Mouse (Mus musculus) limb, embryonic 14.5 days (tissue): Measurements from ENCODE around the gene Rbks. TPM values are rescaled to one million over a fixed set of nuclear protein-coding genes. Genes with fewer than 3 reads are reported as not detected.
"Not testable (repeated sequence)": the region's sequence is repeated elsewhere in the genome, so short reads cannot be mapped to it uniquely, and the experiment has no call there.

Experiments
- ATAC-seq: fragments of 200-750 bp; cut with Nextera tagmentation; 2 replicates; pipeline ENCODE4 v1.8.0; 2017; ENCODE audit warnings: low read depth, moderate number of reproducible peaks, moderate TSS enrichment; ENCODE audit not compliant: low FRiP score
- DNase-seq: peaks from one replicate; pipeline ENCODE4 v3.0.0-alpha.2; 2015; ENCODE audit warnings: low spot score
- H3K27ac ChIP-seq: fragments of 300-500 bp; sonication (generic); replicated peaks from 2 replicates; pipeline ENCODE4 v1.5.1; 2014; ENCODE audit warnings: low read depth, mild to moderate bottlenecking, low read length, moderate library complexity, mixed read lengths
- H3K27me3 ChIP-seq: fragments of 300-500 bp; sonication (generic); 2 replicates; pipeline ENCODE4 v1.6.1; 2014; ENCODE audit warnings: low read length, mixed read lengths; ENCODE audit not compliant: control insufficient read depth, insufficient read depth
- H3K36me3 ChIP-seq: fragments of 300-500 bp; sonication (generic); 2 replicates; pipeline ENCODE4 v1.6.1; 2014; ENCODE audit warnings: mild to moderate bottlenecking, low read length, moderate library complexity, mixed read lengths; ENCODE audit not compliant: control insufficient read depth, insufficient read depth
- H3K4me1 ChIP-seq: fragments of 300-500 bp; sonication (generic); 2 replicates; pipeline ENCODE4 v1.6.1; 2014; ENCODE audit warnings: antibody characterized with exemption, low read length, mixed read lengths; ENCODE audit not compliant: control insufficient read depth, insufficient read depth
- H3K4me2 ChIP-seq: fragments of 300-500 bp; sonication (generic); replicated peaks from 2 replicates; pipeline ENCODE4 v1.6.1; 2014; ENCODE audit warnings: low read depth, mild to moderate bottlenecking, low read length, moderate library complexity; ENCODE audit not compliant: severe bottlenecking
- H3K4me3 ChIP-seq: fragments of 300-500 bp; sonication (generic); replicated peaks from 2 replicates; pipeline ENCODE4 v1.5.1; 2014; ENCODE audit warnings: low read length
- H3K9ac ChIP-seq: fragments of 300-500 bp; sonication (generic); 2 replicates; pipeline ENCODE4 v1.6.1; 2014; ENCODE audit warnings: mild to moderate bottlenecking, low read depth, low read length, moderate library complexity; ENCODE audit not compliant: severe bottlenecking
- H3K9me3 ChIP-seq: fragments of 300-500 bp; sonication (generic); 2 replicates; pipeline ENCODE4 v1.6.1; 2016; ENCODE audit warnings: low read length; ENCODE audit not compliant: control insufficient read depth
- POLR2A ChIP-seq: fragments of 200-500 bp; IDR thresholded peaks from 2 replicates; pipeline ENCODE4 v1.8.0; 2012; ENCODE audit warnings: inconsistent platforms, mild to moderate bottlenecking, moderate library complexity, borderline replicate concordance; ENCODE audit not compliant: insufficient read depth, insufficient read length; ENCODE audit errors: extremely low read depth
- WGBS: fragments of 180-500 bp; shearing (Covaris S2); extraction: QIAGEN DNeasy Blood & Tissue Kit; methylation state at CpG from one replicate; pipeline ENCODE4 v1.1.7; 2014; 5-methylcytosine and 5-hydroxymethylcytosine counted together
- polyA plus RNA-seq, 2 experiments: library from polyadenylated mRNA; depleted of rRNA in 1 of 2; stranded (reverse) in 1 of 2; unstranded in 1 of 2; fragments of >200 nt; fragmentation: Nextera tagmentation in 1 of 2; extraction: Ambion mirVana in 1 of 2; gene quantifications; 2 replicates each; pipeline versions ENCODE4 v1.2.1 to v1.2.3; 2012 to 2014

Gene Rbks
- polyA plus RNA-seq, 2 experiments = 1.9 to 2.2 TPM

DNA sequence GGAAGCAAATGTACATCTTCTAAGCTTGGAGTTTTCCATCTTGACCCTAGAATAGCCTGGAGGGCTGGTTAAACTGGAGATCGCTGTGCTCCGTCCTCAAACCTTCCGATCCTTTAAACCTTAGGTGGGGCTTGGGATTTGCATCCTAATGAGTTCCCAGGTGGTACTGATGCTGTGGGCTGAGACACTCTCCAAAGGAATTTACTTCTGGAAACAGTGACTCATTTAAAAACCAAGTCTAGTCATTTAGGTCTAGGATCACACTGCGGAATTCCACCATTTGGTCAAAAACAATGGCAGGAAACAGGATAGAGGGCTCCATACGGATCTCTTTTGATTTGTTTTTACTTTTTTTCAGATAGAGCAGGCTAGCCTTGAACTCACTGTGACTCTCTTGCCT is 62.7 kb downstream of the Rbks start:
- no peak overlapping the region for H3K9ac ChIP-seq
- H3K4me1 ChIP-seq = no peaks in the 10 kb centered on the region; the same call in 1 of the 2 replicates
- H3K9me3 ChIP-seq = no peaks in the 10 kb centered on the region
- H3K4me2 ChIP-seq = no peak overlapping the region
- WGBS = 63% methylated on average over 5 of the region's 5 CpGs
- ATAC-seq = no peak
- peaks cover 6% of the 10 kb centered on the region for H3K36me3 ChIP-seq
- H3K4me3 ChIP-seq = no peak overlapping the region
- H3K27me3 ChIP-seq = no peaks in the 10 kb centered on the region
- DNase-seq = no peak
- no peak for TF ChIP-seq POLR2A
- no peak overlapping the region for H3K27ac ChIP-seq

DNA sequence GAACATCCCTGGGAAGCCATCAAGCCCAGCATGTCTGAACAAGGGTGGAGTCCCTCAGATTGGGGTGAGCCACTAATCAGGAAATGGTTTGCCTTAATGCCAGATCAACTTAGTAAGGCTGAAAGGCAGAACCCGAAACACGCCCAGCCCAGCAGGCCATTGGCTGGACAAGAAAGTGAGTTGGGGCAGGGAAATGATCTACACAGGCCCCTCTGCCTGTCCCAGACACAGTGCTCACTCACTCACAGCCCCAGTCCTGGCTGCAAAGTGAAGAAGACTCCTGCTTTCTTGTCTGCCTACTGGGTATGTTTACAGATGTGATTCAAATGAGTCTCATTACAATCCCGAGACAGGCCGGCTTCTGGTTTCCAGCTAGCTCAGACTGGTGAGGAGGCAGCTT is 63.3 kb downstream of the Rbks start:
- Histone ChIP-seq H3K4me1 (no peaks in the 10 kb centered on the region; the same call in 1 of the 2 replicates), H3K9me3 (no peaks in the 10 kb centered on the region), H3K27ac (no peak overlapping the region), H3K27me3 (no peaks in the 10 kb centered on the region), H3K4me2 (no peak overlapping the region), H3K9ac (no peak overlapping the region), H3K4me3 (no peak overlapping the region), H3K36me3 (peaks cover 6% of the 10 kb centered on the region)
- TF ChIP-seq POLR2A = no peak
- DNase-seq = no peak
- ATAC-seq = no peak
- 70% methylated on average over 4 of the region's 4 CpGs for WGBS

DNA sequence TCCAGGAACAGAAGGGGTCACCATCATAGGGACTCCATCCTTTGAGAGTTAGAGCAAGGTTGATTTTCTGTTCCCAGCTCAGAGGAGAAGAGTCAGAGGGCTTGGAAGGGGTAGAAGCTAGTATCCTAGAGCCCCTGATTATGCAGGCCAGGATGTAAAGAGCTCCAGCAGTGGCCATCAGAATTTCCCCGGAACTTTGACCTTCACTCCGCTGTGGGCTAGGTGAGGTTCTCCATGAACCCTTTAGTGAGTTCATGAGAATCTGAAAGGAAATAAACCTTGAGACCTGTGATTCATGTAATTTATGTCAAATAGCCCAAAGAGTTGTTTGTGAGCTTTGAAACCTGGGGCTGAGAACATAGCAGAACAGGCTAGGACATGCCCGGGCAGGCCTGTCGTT is 66.3 kb downstream of the Rbks start:
- H3K9me3 ChIP-seq, H3K9ac ChIP-seq, DNase-seq, H3K36me3 ChIP-seq, ATAC-seq, H3K4me3 ChIP-seq, H3K4me2 ChIP-seq, H3K27ac ChIP-seq, H3K27me3 ChIP-seq, H3K4me1 ChIP-seq: not testable (repeated sequence)
- WGBS = 84% methylated on average over 4 of the region's 4 CpGs

DNA sequence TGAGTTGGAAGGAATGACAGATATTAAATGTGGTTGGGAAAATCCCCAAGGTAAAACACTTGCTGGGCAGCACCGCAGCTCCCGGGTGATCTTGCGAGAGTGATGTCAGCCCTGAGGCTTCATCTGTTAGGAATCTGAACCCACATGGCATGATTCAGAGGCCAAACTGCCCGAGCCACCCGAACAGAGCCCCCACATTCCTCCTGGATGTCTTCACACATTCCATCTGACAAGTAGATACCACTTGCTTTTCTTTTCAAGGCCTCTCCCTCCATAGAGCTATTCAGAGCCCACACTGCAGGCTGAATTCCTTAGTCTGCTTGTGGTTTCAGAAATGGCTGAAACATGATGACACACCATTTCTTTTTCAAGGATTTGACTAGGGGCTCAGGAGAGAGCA is 67.4 kb downstream of the Rbks start:
- no peak overlapping the region for H3K9ac ChIP-seq
- 34% methylated on average over 5 of the region's 5 CpGs for WGBS
- ATAC-seq (peak; percentile 78), DNase-seq (peak; percentile 70)
- H3K9me3 ChIP-seq = no peaks in the 10 kb centered on the region
- no peak overlapping the region for H3K4me3 ChIP-seq
- no peaks in the 10 kb centered on the region; the same call in 1 of the 2 replicates for H3K4me1 ChIP-seq
- no peaks in the 10 kb centered on the region for H3K27me3 ChIP-seq
- H3K27ac ChIP-seq = peak overlapping the region; percentile 78
- TF ChIP-seq POLR2A = no peak
- no peak overlapping the region for H3K4me2 ChIP-seq
- peaks cover 6% of the 10 kb centered on the region; the same call in 1 of the 2 replicates for H3K36me3 ChIP-seq

DNA sequence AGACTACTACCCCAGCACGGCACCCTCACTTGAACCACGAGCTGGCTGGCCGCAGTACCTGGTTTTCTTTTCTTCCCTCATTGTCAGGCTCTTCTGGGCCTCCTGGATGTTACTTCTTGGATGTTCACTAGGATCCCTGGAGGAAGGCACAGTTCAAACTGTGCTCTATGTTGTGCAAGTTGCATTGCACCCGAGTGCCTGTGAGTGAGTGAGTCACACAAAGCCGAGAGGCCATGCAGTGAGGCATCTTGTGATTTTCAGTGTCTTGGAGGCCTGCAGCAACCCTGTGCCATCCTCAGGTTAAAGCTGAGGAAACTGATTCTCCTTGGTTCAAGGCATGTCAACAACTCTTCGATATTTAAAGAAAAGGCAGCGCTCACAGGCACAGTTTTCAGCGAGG is 68.9 kb downstream of the Rbks start:
- no peak overlapping the region for H3K27ac ChIP-seq
- no peak for TF ChIP-seq POLR2A
- H3K4me1 ChIP-seq = no peaks in the 10 kb centered on the region; the same call in 1 of the 2 replicates
- DNase-seq (no peak), ATAC-seq (no peak)
- no peak overlapping the region for H3K9ac ChIP-seq
- no peaks in the 10 kb centered on the region for H3K27me3 ChIP-seq
- H3K4me3 ChIP-seq = no peak overlapping the region
- H3K36me3 ChIP-seq = no peaks in the 10 kb centered on the region
- WGBS = 89% methylated on average over 8 of the region's 8 CpGs
- H3K4me2 ChIP-seq = no peak overlapping the region
- no peaks in the 10 kb centered on the region for H3K9me3 ChIP-seq
